Mouse (Mus musculus): Measurements from ENCODE around the gene Il12rb2. TPM values are rescaled to one million over a fixed set of nuclear protein-coding genes. Genes with fewer than 3 reads are reported as not detected.

Il12rb2 gene
- 0.08 and 0.10 TPM in 2 replicates for polyA plus RNA-seq (2015; fragmentation: Nextera tagmentation; extraction: Ambion mirVana)

DNA sequence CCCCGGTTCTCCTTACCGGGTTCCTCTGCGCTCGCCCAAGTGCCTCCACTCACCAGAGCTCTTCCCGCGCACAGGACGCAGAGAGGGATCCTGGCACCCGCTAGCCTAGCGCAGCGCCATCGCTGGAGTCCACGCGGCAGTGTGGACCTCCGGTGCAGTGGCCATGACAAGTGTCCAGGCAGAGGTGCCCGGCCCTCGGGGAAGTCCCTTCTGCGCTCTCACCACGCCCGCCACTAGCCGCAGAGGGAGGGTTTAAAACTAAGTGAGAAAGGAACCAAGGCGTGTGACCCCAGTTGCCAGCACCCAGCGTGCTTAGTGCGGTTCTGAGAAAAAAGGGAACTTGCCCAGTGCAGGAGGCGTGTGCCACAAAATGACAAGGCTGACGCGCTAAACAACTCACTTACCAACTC lies at the start of gene Il12rb2:
TSS of gene Il12rb2 (minus strand) at position 207 of the 410 bp plus-strand sequence.

Other genes starting within 250 kb of the Il12rb2 start
- gene Serbp1, start 138.0 kb downstream of the Il12rb2 start, polyA plus RNA-seq (2015; fragmentation: Nextera tagmentation; extraction: Ambion mirVana): 345 and 366 TPM in 2 replicates
- 0.06 TPM in 1 of 2 replicates, not detected in the other for gene Il23r, start 115.7 kb upstream of the Il12rb2 start, polyA plus RNA-seq (2015; fragmentation: Nextera tagmentation; extraction: Ambion mirVana)
- 2.8 and 3.2 TPM in 2 replicates for gene Tacstd2, start 159.6 kb upstream of the Il12rb2 start, polyA plus RNA-seq (2015; fragmentation: Nextera tagmentation; extraction: Ambion mirVana)